10 mouse cellular contexts compared by ENCODE assay signal in the genomic region with DNA sequence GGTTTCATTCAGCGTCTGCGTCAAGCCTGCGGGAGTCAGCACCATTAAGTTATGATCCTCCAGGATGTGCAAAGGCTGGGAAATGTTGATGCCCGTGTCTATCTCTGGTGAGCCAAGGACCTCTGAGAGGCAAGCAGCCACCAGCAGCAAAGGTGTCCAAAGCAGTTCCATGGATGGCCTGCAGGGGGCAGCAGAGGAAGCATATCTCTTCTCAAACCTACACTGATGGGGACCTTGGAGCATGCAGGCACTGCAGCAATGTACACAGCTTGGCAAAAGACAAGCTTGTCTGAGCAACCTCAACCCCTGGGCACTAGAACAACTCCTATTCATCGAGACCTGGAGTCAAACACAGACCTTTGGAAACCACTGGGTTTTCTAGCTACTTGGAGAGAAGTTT. TPM values are rescaled to one million over a fixed set of nuclear protein-coding genes. Genes with fewer than 3 reads are reported as not detected.
A peak's percentile ranks its signal among the peaks of the same experiment; 100 is the strongest.
DNase-seq lines count a peak whose midpoint lies in the region; ATAC-seq and TF ChIP-seq lines count a peak whose summit lies in the region.
"Had no signal": no experiment of that assay in that cellular context is flagged by ENCODE, and none has a peak within 500 bp of the region (broad histone marks: within the 10 kb centered on the region; RNA-seq: fewer than 3 reads in every experiment).

No protein-coding gene starts in this region.

- no peaks in the 10 kb centered on the region for H3K27me3 ChIP-seq in hindbrain, embryonic 10.5 days (ENCODE audit: insufficient read depth, poor library complexity, severe bottlenecking)
- H3K27me3 ChIP-seq in hindbrain, embryonic 12.5 days = no peaks in the 10 kb centered on the region
- H3K27me3 ChIP-seq in embryonic facial prominence, embryonic 11.5 days (ENCODE audit: control insufficient read depth, insufficient read depth, low read length) = no peaks in the 10 kb centered on the region
- no peaks in the 10 kb centered on the region for H3K27me3 ChIP-seq in neural tube, embryonic 11.5 days (ENCODE audit: control insufficient read depth, insufficient read depth, low read length)
- H3K27me3 ChIP-seq: embryonic facial prominence, embryonic 13.5 days; neural tube, embryonic 13.5 days had no signal

- 48% methylated on average over 5 of the region's 5 CpGs for WGBS in hindbrain, embryonic 10.5 days
- 48% methylated on average over 5 of the region's 5 CpGs for WGBS in hindbrain, embryonic 12.5 days
- 52% methylated on average over 5 of the region's 5 CpGs for WGBS in bone marrow, adult 2 months
- WGBS in embryonic facial prominence, embryonic 11.5 days = 53% methylated on average over 5 of the region's 5 CpGs
- WGBS in neural tube, embryonic 11.5 days = 55% methylated on average over 5 of the region's 5 CpGs

- H3K4me2 ChIP-seq in hindbrain, embryonic 12.5 days (replicated peaks) = no peak overlapping the region
- H3K4me2 ChIP-seq in embryonic facial prominence, embryonic 11.5 days (ENCODE audit: low read depth, low read length) = no peak overlapping the region
- no peak overlapping the region for H3K4me2 ChIP-seq in neural tube, embryonic 11.5 days (ENCODE audit: low read depth)
- H3K4me2 ChIP-seq: embryonic facial prominence, embryonic 13.5 days; neural tube, embryonic 13.5 days had no signal

- no peaks in the 10 kb centered on the region for H3K4me1 ChIP-seq in hindbrain, embryonic 10.5 days (replicated peaks)
- no peaks in the 10 kb centered on the region for H3K4me1 ChIP-seq in hindbrain, embryonic 12.5 days
- H3K4me1 ChIP-seq in bone marrow, adult 2 months (ENCODE audit: control insufficient read depth, insufficient read depth, low read length) = no peaks in the 10 kb centered on the region
- no peaks in the 10 kb centered on the region for H3K4me1 ChIP-seq in embryonic facial prominence, embryonic 11.5 days (ENCODE audit: control insufficient read depth, insufficient read depth, low read length)
- no peaks in the 10 kb centered on the region for H3K4me1 ChIP-seq in neural tube, embryonic 11.5 days (ENCODE audit: control insufficient read depth, insufficient read depth, low read length)
- H3K4me1 ChIP-seq: embryonic facial prominence, embryonic 13.5 days; neural tube, embryonic 13.5 days had no signal

- DNase-seq in hindbrain, embryonic 10.5 days (ENCODE audit: low spot score) = peak; percentile 74
- DNase-seq in embryonic facial prominence, embryonic 11.5 days (ENCODE audit: low spot score) = peak; percentile 71
- DNase-seq in kidney, adult 9 months = peak; percentile 95
- peak; percentile 72 to 74 for DNase-seq in left cerebral cortex, postnatal 36 days (ENCODE audit: low spot score in 2 of 2)
- DNase-seq in neural tube, embryonic 11.5 days (ENCODE audit: low spot score) = peak; percentile 68
- DNase-seq in thymus, postnatal 14 days = peak; percentile 36

- ATAC-seq in hindbrain, embryonic 12.5 days (ENCODE audit: low FRiP score) = no peak
- no peak for ATAC-seq in embryonic facial prominence, embryonic 11.5 days (replicated peaks; ENCODE audit: insufficient number of reproducible peaks, low FRiP score, low TSS enrichment, low read depth)
- ATAC-seq in neural tube, embryonic 11.5 days (ENCODE audit: insufficient read depth, low FRiP score, low TSS enrichment) = no peak

- no peak for TF ChIP-seq POLR2A in bone marrow, adult 2 months (IDR thresholded peaks at IDR 0.05; ENCODE audit: borderline replicate concordance, control insufficient read depth, low read depth, low read length)

- no peak overlapping the region for H3K4me3 ChIP-seq in hindbrain, embryonic 10.5 days
- no peak overlapping the region for H3K4me3 ChIP-seq in hindbrain, embryonic 12.5 days
- no peak overlapping the region for H3K4me3 ChIP-seq in bone marrow, adult 2 months (replicated peaks; ENCODE audit: control insufficient read depth, low read depth, low read length)
- no peak overlapping the region for H3K4me3 ChIP-seq in embryonic facial prominence, embryonic 11.5 days (ENCODE audit: low read depth, low read length)
- H3K4me3 ChIP-seq in neural tube, embryonic 11.5 days (ENCODE audit: low read depth, low read length) = no peak overlapping the region
- H3K4me3 ChIP-seq: embryonic facial prominence, embryonic 13.5 days; neural tube, embryonic 13.5 days had no signal

- no peak overlapping the region for H3K27ac ChIP-seq in hindbrain, embryonic 10.5 days
- H3K27ac ChIP-seq in hindbrain, embryonic 12.5 days = no peak overlapping the region
- H3K27ac ChIP-seq in bone marrow, adult 2 months (ENCODE audit: control insufficient read depth, insufficient read depth, low read depth, low read length, poor library complexity) = no peak overlapping the region
- no peak overlapping the region for H3K27ac ChIP-seq in embryonic facial prominence, embryonic 11.5 days (replicated peaks; ENCODE audit: low read depth, low read length)
- H3K27ac ChIP-seq in neural tube, embryonic 11.5 days (ENCODE audit: low read depth, low read length) = no peak overlapping the region
- H3K27ac ChIP-seq: embryonic facial prominence, embryonic 13.5 days; neural tube, embryonic 13.5 days had no signal

- H3K9ac ChIP-seq in hindbrain, embryonic 12.5 days = no peak overlapping the region
- no peak overlapping the region for H3K9ac ChIP-seq in embryonic facial prominence, embryonic 11.5 days (replicated peaks; ENCODE audit: low read length)
- H3K9ac ChIP-seq in neural tube, embryonic 11.5 days (ENCODE audit: low read length) = no peak overlapping the region
- H3K9ac ChIP-seq: embryonic facial prominence, embryonic 13.5 days; neural tube, embryonic 13.5 days had no signal

- intact Hi-C loops in left cerebral cortex, postnatal 36 days (cut with DNase I) = loop anchor here (10.0 kb wide), 2 partner anchors 155 to 505 kb away; no protein-coding TSS in a partner anchor

- H3K9me3 ChIP-seq in hindbrain, embryonic 10.5 days = no peaks in the 10 kb centered on the region
- no peaks in the 10 kb centered on the region for H3K9me3 ChIP-seq in hindbrain, embryonic 12.5 days (replicated peaks)
- no peaks in the 10 kb centered on the region for H3K9me3 ChIP-seq in embryonic facial prominence, embryonic 11.5 days (replicated peaks; ENCODE audit: control insufficient read depth, low read length)
- no peaks in the 10 kb centered on the region for H3K9me3 ChIP-seq in neural tube, embryonic 11.5 days (ENCODE audit: control insufficient read depth, low read length)
- H3K9me3 ChIP-seq: embryonic facial prominence, embryonic 13.5 days; neural tube, embryonic 13.5 days had no signal

- peak; percentile 57 for TF ChIP-seq CTCF in bone marrow, adult 2 months (IDR thresholded peaks at IDR 0.05; ENCODE audit: control insufficient read depth, insufficient read depth, low read length)

- H3K36me3 ChIP-seq in hindbrain, embryonic 10.5 days = no peaks in the 10 kb centered on the region
- H3K36me3 ChIP-seq in hindbrain, embryonic 12.5 days = no peaks in the 10 kb centered on the region
- H3K36me3 ChIP-seq in embryonic facial prominence, embryonic 11.5 days (replicated peaks; ENCODE audit: control insufficient read depth, insufficient read depth, low read depth, low read length) = no peaks in the 10 kb centered on the region
- H3K36me3 ChIP-seq in neural tube, embryonic 11.5 days (ENCODE audit: control insufficient read depth, insufficient read depth, low read length) = no peaks in the 10 kb centered on the region
- H3K36me3 ChIP-seq: embryonic facial prominence, embryonic 13.5 days; neural tube, embryonic 13.5 days had no signal

RNA-seq across cellular contexts. Expression of a gene that starts 0.4 kb away (rescaled TPM):
- polyA plus RNA-seq in hindbrain, embryonic 10.5 days (2016; fragmentation: Nextera tagmentation; extraction: Ambion mirVana) = not detected in 2 replicates
- polyA plus RNA-seq in hindbrain, embryonic 12.5 days (2016; fragmentation: Nextera tagmentation; extraction: Ambion mirVana) = not detected in 2 replicates
- not detected in 2 replicates for polyA plus RNA-seq in bone marrow, adult 2 months (2011; ENCODE audit: insufficient read depth, insufficient read length, low replicate concordance, missing spikeins)
- polyA plus RNA-seq in embryonic facial prominence, embryonic 11.5 days (2014; fragmentation: Nextera tagmentation; extraction: Ambion mirVana) = not detected in 2 replicates
- total RNA-seq in left cerebral cortex, postnatal 36 days (2021) = under 1 TPM; 0.79 to 0.84 TPM
- not detected in 2 replicates for polyA plus RNA-seq in neural tube, embryonic 11.5 days (2014; fragmentation: Nextera tagmentation; extraction: Ambion mirVana)
- polyA plus RNA-seq: embryonic facial prominence, embryonic 13.5 days; neural tube, embryonic 13.5 days had no signal

RNA-seq across cellular contexts. Expression of a gene that starts 3.6 kb away (rescaled TPM):
- polyA plus RNA-seq in hindbrain, embryonic 10.5 days (2016; fragmentation: Nextera tagmentation; extraction: Ambion mirVana) = not detected in 2 replicates
- polyA plus RNA-seq in hindbrain, embryonic 12.5 days (2016; fragmentation: Nextera tagmentation; extraction: Ambion mirVana) = 0.17 and 0.43 TPM in 2 replicates
- not detected in 2 replicates for polyA plus RNA-seq in bone marrow, adult 2 months (2011; ENCODE audit: insufficient read depth, insufficient read length, low replicate concordance, missing spikeins)
- not detected in 2 replicates for polyA plus RNA-seq in embryonic facial prominence, embryonic 11.5 days (2014; fragmentation: Nextera tagmentation; extraction: Ambion mirVana)
- total RNA-seq in left cerebral cortex, postnatal 36 days (2021) = not detected
- polyA plus RNA-seq in neural tube, embryonic 11.5 days (2014; fragmentation: Nextera tagmentation; extraction: Ambion mirVana) = 0.45 and 0.47 TPM in 2 replicates
- polyA plus RNA-seq: embryonic facial prominence, embryonic 13.5 days had no signal

RNA-seq across cellular contexts. Expression of a gene that starts 34.5 kb away (rescaled TPM):
- polyA plus RNA-seq in hindbrain, embryonic 10.5 days (2016; fragmentation: Nextera tagmentation; extraction: Ambion mirVana) = not detected in 2 replicates
- not detected in 2 replicates for polyA plus RNA-seq in hindbrain, embryonic 12.5 days (2016; fragmentation: Nextera tagmentation; extraction: Ambion mirVana)
- 9.7 TPM in 1 of 2 replicates, not detected in the other for polyA plus RNA-seq in bone marrow, adult 2 months (2011; ENCODE audit: insufficient read depth, insufficient read length, low replicate concordance, missing spikeins)
- polyA plus RNA-seq in embryonic facial prominence, embryonic 11.5 days (2014; fragmentation: Nextera tagmentation; extraction: Ambion mirVana) = not detected in 2 replicates
- not detected for total RNA-seq in left cerebral cortex, postnatal 36 days (2021)
- not detected in 2 replicates for polyA plus RNA-seq in neural tube, embryonic 11.5 days (2014; fragmentation: Nextera tagmentation; extraction: Ambion mirVana)
- polyA plus RNA-seq: embryonic facial prominence, embryonic 13.5 days; neural tube, embryonic 13.5 days had no signal

RNA-seq across cellular contexts. Expression of a gene that starts 40.6 kb away (rescaled TPM):
- 0.14 TPM in 1 of 2 replicates, not detected in the other for polyA plus RNA-seq in hindbrain, embryonic 10.5 days (2016; fragmentation: Nextera tagmentation; extraction: Ambion mirVana)
- polyA plus RNA-seq in hindbrain, embryonic 12.5 days (2016; fragmentation: Nextera tagmentation; extraction: Ambion mirVana) = not detected in 2 replicates
- polyA plus RNA-seq in bone marrow, adult 2 months (2011; ENCODE audit: insufficient read depth, insufficient read length, low replicate concordance, missing spikeins) = 3.4 TPM in 1 of 2 replicates, not detected in the other
- not detected in 2 replicates for polyA plus RNA-seq in embryonic facial prominence, embryonic 11.5 days (2014; fragmentation: Nextera tagmentation; extraction: Ambion mirVana)
- total RNA-seq in left cerebral cortex, postnatal 36 days (2021) = not detected
- not detected in 2 replicates for polyA plus RNA-seq in neural tube, embryonic 11.5 days (2014; fragmentation: Nextera tagmentation; extraction: Ambion mirVana)
- polyA plus RNA-seq: embryonic facial prominence, embryonic 13.5 days; neural tube, embryonic 13.5 days had no signal

Comparison
In these comparisons a context has a peak if more than half of its experiments do, and no peak if none do; other contexts are left out.
1. DNase-seq: peak in every context shown above with its lines; median percentile 95 in kidney, adult 9 months; 74 in hindbrain, embryonic 10.5 days; 73 in left cerebral cortex, postnatal 36 days; 71 in embryonic facial prominence, embryonic 11.5 days; 68 in neural tube, embryonic 11.5 days; 36 in thymus, postnatal 14 days.